Mouse (Mus musculus): ENCODE data around the gene Col2a1.

Col2a1 gene

DNA sequence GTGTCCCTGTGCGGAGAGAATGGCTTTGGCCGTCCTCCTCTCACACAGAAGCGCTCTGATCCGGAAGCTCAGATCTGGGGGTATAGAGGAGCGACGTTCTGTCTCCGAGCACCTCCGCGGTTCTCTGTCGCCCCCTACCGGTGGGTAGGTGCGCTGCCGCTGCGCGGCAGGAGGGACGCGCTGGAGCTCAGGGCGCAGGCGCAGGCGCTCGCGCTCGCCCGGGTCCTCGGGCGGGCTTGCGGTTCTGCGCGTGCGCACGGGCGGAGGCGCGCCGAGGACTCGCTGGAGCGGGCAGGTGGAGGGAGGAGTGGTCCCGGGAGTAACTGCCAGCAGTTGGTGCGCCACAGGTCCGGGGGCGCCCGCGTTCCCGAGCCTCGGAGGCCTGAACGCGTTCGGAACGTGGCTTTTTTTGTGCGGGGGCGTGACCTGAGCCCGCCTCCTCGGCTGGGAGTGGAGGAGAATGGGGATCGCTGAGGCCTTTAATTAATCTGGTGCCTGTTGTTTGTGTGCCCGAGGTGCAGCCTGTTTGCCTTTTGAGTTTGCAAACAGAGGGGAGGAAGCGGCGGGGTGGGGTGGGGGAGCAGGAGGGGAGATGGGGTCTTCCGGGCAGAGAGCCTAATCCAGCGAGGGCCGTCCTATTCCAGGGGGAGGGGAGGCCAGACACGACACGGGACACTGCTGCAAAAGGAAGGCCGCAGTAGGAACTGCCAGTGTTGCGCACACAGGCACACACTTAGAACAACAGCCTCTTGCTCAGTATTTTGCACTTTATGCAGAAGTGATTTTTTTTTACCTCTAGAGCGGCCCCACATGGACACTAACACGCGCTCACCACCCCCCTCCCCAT lies 40.3 kb downstream of the Col2a1 start, which contains the start of gene Tmem106c:
Gene Tmem106c, plus strand, starts transcription at position 212 of the 847 bp plus-strand sequence.
- DNase-seq (ENCODE audit: low spot score), result peak; percentile 59

DNA sequence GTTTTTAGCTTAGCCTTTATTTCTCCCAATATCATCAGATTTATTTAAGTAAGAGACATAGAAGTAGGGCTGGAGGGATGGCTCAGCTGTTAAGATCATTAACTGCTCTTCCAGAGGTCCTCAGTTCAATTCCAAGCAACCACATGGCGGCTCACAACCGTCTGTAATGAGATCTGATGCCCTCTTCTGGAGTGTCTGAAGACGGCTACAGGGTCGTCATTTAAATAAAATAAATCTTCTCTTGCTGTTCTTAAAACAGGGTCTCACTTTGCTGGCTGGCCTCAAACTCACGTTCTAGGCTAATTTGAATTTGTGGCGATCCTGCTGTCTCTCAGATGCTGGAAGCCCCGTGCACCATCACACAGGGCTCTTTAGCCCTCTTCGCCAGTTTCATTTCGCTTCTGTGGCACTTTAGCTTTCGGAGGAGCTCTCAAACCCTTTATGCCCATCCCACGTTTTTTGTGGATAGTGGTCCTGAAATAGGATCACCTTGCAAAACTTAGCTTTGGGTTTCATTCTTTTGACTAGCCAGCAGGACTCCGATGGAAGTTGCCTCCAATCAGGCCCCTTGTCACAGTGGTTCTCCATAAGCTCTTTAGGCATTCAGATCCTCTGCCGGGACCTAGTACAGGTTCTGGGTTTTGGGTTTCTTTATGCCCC lies 41.0 kb downstream of the Col2a1 start:
- DNase-seq (ENCODE audit: low spot score), result no peak

- DNase-seq (ENCODE audit: low spot score), result no peak
Observed at GRCm38 (mm10) chr15:97956416-97956815, 48.1 kb downstream of the Col2a1 start.

- DNase-seq (ENCODE audit: low spot score), result no peak
Observed at GRCm38 (mm10) chr15:97955742-97956141, 48.8 kb downstream of the Col2a1 start.

DNA sequence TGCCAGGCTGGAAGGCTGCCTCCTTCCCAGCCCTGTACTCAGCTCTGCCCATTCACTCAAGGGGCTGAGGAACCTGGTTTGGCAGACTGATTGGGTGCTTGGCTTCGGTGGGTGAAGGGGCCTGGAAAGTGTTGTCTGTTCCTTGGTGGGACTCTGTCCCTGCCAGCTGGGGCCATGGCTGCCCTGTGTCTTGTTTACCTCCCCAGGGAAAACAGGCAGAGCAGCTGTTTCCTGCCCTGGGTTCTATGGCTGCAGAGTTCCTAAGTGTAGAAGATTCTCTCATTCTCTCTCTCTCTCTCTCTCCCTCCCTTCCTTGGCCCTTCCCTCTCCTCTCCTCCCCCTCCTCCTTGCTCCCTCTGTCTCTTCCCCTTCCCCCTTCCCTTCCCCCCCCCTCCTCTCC lies 49.2 kb downstream of the Col2a1 start:
- DNase-seq (ENCODE audit: low spot score), result no peak

- no peak for DNase-seq (ENCODE audit: low spot score)
Observed at GRCm38 (mm10) chr15:97954671-97955070, 49.8 kb downstream of the Col2a1 start.

GRCm38 (mm10) chr15:97952889-97953189 lies 51.7 kb downstream of the Col2a1 start:
- no peak for DNase-seq (ENCODE audit: low spot score)

- DNase-seq (ENCODE audit: low spot score), result peak; percentile 39
Observed at GRCm38 (mm10) chr15:97952137-97952888, 52.2 kb downstream of the Col2a1 start.

DNA sequence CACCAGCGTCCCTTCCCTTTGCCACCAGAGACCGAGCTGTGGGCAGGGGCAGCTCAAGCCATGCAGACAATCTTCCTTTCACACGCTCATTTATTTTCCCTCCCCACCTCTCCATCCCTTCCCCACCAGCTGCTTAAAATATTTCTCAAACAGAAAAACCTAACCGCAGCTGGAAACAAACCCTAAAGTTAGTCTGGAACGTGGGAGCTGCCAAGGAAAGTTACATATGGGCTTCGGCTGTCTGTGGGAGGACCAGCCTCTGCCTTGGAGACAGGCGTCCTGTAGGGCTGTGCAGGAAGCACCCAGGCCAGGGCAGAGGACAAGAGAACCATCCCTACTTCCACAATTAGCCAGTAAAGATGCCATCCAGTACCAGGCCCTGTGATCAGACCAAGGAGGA lies 54.3 kb downstream of the Col2a1 start:
- DNase-seq (ENCODE audit: low spot score), result no peak

- DNase-seq (ENCODE audit: low spot score), result no peak
Observed at GRCm38 (mm10) chr15:97949706-97950105, 54.8 kb downstream of the Col2a1 start.

GRCm38 (mm10) chr15:97948720-97949119 lies 55.8 kb downstream of the Col2a1 start:
- DNase-seq (ENCODE audit: low spot score), result no peak

DNA sequence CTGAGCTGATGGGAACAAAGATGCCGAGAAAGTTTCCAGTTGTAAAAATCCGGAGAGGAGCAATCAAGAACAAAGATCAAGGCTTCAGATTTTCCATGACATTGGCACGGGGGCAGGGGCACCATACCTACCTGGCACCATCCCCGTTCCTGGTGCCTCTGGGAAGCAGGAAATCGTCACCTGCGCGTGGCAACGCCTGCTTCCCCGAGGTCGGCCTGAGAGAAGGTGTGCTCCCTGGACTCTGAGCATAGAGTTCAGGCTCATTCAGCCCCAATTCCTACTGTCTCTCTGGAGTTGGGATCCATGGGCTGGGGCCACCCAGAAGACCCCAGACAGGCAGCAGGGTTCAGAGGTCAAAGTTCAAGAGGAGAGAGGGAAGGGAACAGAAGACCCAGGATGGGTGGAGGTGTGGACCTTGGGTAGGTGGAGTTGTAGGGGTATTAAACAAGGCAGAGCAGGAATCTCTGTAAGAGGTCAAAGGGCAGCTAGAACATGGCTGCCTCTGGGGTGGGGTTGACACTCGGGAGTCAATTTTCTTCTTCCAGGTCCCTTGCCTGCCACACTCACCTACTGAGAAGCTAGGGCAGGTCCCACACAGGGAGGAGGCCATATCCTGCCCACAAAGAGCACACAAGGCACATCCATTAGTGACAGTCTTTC lies 58.7 kb downstream of the Col2a1 start:
- no peak for DNase-seq (ENCODE audit: low spot score)

DNA sequence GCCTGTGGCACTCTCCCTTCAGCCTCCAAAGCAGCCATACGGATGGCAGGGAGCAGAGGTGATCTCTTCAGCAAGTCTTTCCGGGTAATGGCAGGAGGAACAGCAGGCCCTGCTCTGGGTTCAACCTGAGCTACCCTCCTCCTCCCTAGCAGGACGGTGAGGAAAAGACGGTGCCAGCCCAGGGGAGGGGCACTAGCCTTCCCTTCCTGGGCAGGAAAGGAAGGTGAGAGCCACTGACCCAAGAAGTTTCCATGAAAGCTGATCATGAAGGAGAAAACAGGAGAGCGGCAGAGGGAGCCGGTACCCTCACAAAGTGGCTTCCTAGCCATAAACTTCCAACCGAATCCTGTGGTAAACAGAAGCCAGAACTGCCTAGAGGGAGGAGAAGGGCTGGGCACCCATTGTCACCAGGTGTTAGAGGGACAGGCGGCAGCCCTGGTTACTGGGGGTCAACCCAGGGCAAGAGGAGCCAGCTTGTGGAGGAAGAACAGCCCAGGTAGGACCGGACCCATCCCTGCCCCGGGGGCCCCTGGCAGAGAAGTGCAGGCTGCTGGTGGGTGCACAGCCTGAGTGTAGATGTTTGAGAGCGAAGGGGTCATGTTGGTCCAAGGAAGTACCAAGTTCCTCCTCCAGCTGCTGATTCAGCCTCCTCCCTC lies 59.4 kb downstream of the Col2a1 start:
- DNase-seq (ENCODE audit: low spot score), result no peak

- no peak for DNase-seq (ENCODE audit: low spot score)
Observed at GRCm38 (mm10) chr15:97943356-97943755, 61.1 kb downstream of the Col2a1 start.

GRCm38 (mm10) chr15:97942538-97942937 lies 62.0 kb downstream of the Col2a1 start:
- DNase-seq (ENCODE audit: low spot score), result no peak

GRCm38 (mm10) chr15:97941306-97941705 lies 63.2 kb downstream of the Col2a1 start:
- no peak for DNase-seq (ENCODE audit: low spot score)

DNA sequence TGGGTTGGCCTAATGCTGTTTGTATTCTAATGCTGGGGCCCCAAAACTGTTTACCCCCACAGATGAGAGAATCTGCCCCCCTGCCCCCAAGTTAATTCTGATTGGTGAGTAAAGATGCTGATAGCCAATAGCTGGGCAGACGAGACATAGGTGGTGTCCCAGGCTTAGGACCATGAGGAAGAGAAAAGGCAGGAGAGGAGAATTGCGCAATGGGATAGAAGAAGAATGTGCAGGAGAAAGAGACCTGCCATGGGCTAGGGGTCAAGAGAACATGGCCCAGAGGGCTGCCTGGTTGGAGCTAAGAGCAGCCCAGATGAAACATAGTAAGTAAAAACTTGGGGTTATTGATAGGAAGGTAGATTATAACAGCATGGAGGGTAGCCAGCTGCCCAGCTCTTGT lies 64.4 kb downstream of the Col2a1 start:
- DNase-seq (ENCODE audit: low spot score), result no peak

DNA sequence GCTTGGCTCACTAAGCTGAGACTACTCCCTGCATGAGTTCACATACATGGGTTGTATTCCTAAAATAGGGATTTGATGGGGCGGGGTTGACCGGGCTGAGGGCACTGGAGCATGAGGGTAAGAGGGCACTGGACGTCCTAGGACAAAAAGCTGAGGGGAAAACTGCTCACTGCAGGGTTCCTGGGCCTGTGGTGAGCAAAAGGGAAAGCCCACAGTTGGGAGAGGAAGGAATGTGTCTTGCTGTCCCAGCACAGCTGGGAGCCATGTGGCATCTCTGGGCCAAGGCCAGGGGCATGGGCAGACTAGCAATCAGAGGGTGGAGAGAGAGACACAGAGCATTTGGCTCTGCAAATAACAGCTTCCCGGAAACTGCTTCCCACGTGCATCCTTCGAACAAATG lies 65.9 kb downstream of the Col2a1 start:
- DNase-seq (ENCODE audit: low spot score), result no peak

GRCm38 (mm10) chr15:97932441-97932840 lies 72.1 kb downstream of the Col2a1 start:
- DNase-seq (ENCODE audit: low spot score), result no peak

DNA sequence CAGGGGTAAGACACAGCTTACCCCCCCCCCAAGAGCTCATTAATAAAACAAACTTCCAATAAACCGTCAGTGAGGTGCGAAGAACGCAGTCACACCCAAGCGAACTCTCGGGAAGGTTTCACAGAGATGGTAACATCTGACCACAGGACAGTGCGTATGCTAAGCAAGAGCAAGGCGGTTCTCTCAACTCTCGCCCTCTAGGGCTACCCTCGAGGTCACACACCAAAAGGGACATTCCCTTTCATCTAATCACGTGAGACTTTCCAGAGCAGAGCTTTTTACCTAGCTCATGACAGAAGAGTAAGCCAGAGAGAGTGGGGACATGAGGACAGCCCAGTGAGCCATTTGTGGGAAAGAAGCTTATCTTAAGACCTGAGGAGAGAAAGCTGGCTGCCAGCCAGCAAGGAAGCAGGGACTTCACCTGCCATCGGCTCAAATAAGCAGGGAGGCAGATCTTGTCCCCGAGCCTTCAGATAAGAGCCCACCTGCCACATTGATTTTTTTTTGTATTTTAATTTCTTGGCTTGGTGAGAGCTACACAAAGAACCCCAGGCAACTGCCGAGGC lies 75.2 kb downstream of the Col2a1 start:
- DNase-seq (ENCODE audit: low spot score), result no peak

- DNase-seq (ENCODE audit: low spot score), result no peak
Observed at GRCm38 (mm10) chr15:97927821-97928220, 76.7 kb downstream of the Col2a1 start.

Measured in layer of hippocampus, adult 9-10 months (tissue).